Mouse (Mus musculus) ES-Bruce4 (cell line): ENCODE measurements around the gene Lrriq3. TPM values are rescaled to one million over a fixed set of nuclear protein-coding genes. Genes with fewer than 3 reads are reported as not detected.

ENCODE experiments used
- H3K27ac ChIP-seq: 2 replicates; pipeline ENCODE4 v1.5.1; 2012; ENCODE audit warnings: low read length, inconsistent platforms; ENCODE audit not compliant: insufficient read depth
- H3K27me3 ChIP-seq: 2 replicates; pipeline ENCODE4 v1.6.1; 2012; ENCODE audit warnings: mild to moderate bottlenecking, low read length, inconsistent platforms; ENCODE audit not compliant: control insufficient read depth, poor library complexity, insufficient read depth, severe bottlenecking
- H3K36me3 ChIP-seq: 2 replicates; pipeline ENCODE4 v1.6.1; 2012; ENCODE audit warnings: inconsistent platforms, mild to moderate bottlenecking, low read length, moderate library complexity; ENCODE audit not compliant: control insufficient read depth, poor library complexity, insufficient read depth, severe bottlenecking
- H3K4me1 ChIP-seq: one replicate; pipeline ENCODE4 v1.8.1; 2011; ENCODE audit warnings: low read length; ENCODE audit not compliant: control insufficient read depth, insufficient read depth
- H3K4me3 ChIP-seq: 2 replicates; pipeline ENCODE4 v1.5.1; 2011; ENCODE audit warnings: low read depth, mild to moderate bottlenecking, low read length
- H3K9ac ChIP-seq: 2 replicates; pipeline ENCODE4 v1.6.1; 2012; ENCODE audit warnings: low read depth, mild to moderate bottlenecking, inconsistent platforms; ENCODE audit not compliant: poor library complexity, severe bottlenecking
- H3K9me3 ChIP-seq: replicated peaks from 2 replicates; pipeline ENCODE4 v1.6.1; 2012; ENCODE audit warnings: mild to moderate bottlenecking, low read length, inconsistent platforms; ENCODE audit not compliant: control insufficient read depth, poor library complexity, insufficient read depth, severe bottlenecking
- CTCF ChIP-seq: IDR thresholded peaks from one replicate; pipeline ENCODE4 v1.8.1; 2011; ENCODE audit warnings: low read depth, low read length
- EP300 ChIP-seq: IDR thresholded peaks from 2 replicates; pipeline ENCODE4 v1.6.1; 2011; ENCODE audit warnings: low read depth, low read length; ENCODE audit not compliant: insufficient read depth
- POLR2A ChIP-seq: IDR thresholded peaks from one replicate; pipeline ENCODE4 v1.8.1; 2011; ENCODE audit warnings: low read length; ENCODE audit not compliant: insufficient read depth
- polyA plus RNA-seq: library from polyadenylated mRNA; stranded (reverse); fragments of >200 nt; gene quantifications from 2 replicates; pipeline ENCODE4 v1.2.4, GENCODE M21; 2011; ENCODE audit warnings: low read depth; ENCODE audit not compliant: missing spikeins, insufficient read depth, insufficient read length

Gene Lrriq3
- polyA plus RNA-seq, 1 experiment = 0.75 TPM

- Histone ChIP-seq H3K4me3 (no peak overlapping the region), H3K9me3 (no peaks in the 10 kb centered on the region), H3K4me1 (no peaks in the 10 kb centered on the region)
Observed at GRCm38 (mm10) chr3:155188857-155189256, 95.6 kb downstream of the Lrriq3 start.

GRCm38 (mm10) chr3:155234919-155235318 lies 141.7 kb downstream of the Lrriq3 start:
- Histone ChIP-seq H3K27ac (no peak overlapping the region), H3K36me3 (no peaks in the 10 kb centered on the region), H3K9me3 (no peaks in the 10 kb centered on the region; the same call in 1 of the 2 replicates), H3K9ac (no peak overlapping the region), H3K4me3 (no peak overlapping the region), H3K27me3 (no peaks in the 10 kb centered on the region), H3K4me1 (no peaks in the 10 kb centered on the region)
- no peak for TF ChIP-seq EP300
- no peak for TF ChIP-seq CTCF
- no peak for TF ChIP-seq POLR2A

More at GRCm38 (mm10) chr3:155188857-155189256, 95.6 kb downstream of the Lrriq3 start:
- no peak overlapping the region for H3K9ac ChIP-seq
- H3K36me3 ChIP-seq = no peaks in the 10 kb centered on the region
- TF ChIP-seq CTCF (no peak), POLR2A (no peak), EP300 (no peak)
- H3K27me3 ChIP-seq = no peaks in the 10 kb centered on the region
- no peak overlapping the region for H3K27ac ChIP-seq

- no peak overlapping the region for H3K4me3 ChIP-seq
- H3K27me3 ChIP-seq = no peaks in the 10 kb centered on the region
- H3K4me1 ChIP-seq = no peaks in the 10 kb centered on the region
- H3K9ac ChIP-seq = no peak overlapping the region
- H3K27ac ChIP-seq = no peak overlapping the region
- H3K36me3 ChIP-seq = no peaks in the 10 kb centered on the region
- TF ChIP-seq CTCF (no peak), POLR2A (no peak), EP300 (no peak)
- no peaks in the 10 kb centered on the region; the same call in 1 of the 2 replicates for H3K9me3 ChIP-seq
Observed at GRCm38 (mm10) chr3:155235502-155235901, 142.3 kb downstream of the Lrriq3 start.

Other genes starting within 250 kb of the Lrriq3 start
- not detected in 2 replicates for gene Tnni3k, start 38.0 kb upstream of the Lrriq3 start, polyA plus RNA-seq
- gene Fpgt, start within 50 bp of the Lrriq3 start, polyA plus RNA-seq = 19.8 and 21.1 TPM in 2 replicates